Mouse (Mus musculus) hematopoietic stem cell, adult 5-6 weeks (primary cell): ENCODE data around the gene Tbx2. TPM values are rescaled to one million over a fixed set of nuclear protein-coding genes. Genes with fewer than 3 reads are reported as not detected.
A peak's percentile ranks its signal among the peaks of the same experiment; 100 is the strongest.

Experiments
- ATAC-seq, 2 experiments: fragments of 125-278 bp in 1 of 2; replicated peaks in 1 of 2; 2 replicates each; pipeline ENCODE4 v1.8.0; 2016 to 2017; ENCODE audit warnings: inconsistent platforms in 2 of 2, mild to moderate bottlenecking in 2 of 2, moderate number of reproducible peaks in 2 of 2, low read depth in 1 of 2, moderate TSS enrichment in 1 of 2; ENCODE audit not compliant: low FRiP score in 2 of 2, poor library complexity in 2 of 2, severe bottlenecking in 2 of 2, insufficient read depth in 1 of 2, low TSS enrichment in 1 of 2
- total RNA-seq: library from RNA; stranded (forward); fragments of 172-1452, 232-1000 nt; gene quantifications from 2 replicates; pipeline ENCODE4 v1.2.3, GENCODE M21; 2017

Gene Tbx2
- total RNA-seq, 1 experiment from 2014 or later: 0.15 TPM

- peak; percentile 66 to 75 for ATAC-seq
Observed at GRCm38 (mm10) chr11:85849037-85849436, 16.7 kb downstream of the Tbx2 start.

GRCm38 (mm10) chr11:85850233-85850632 is 17.9 kb downstream of the Tbx2 start, which contains the start of gene Gm11444:
Gm11444 (minus strand) TSS chr11:85850333.
- no peak for ATAC-seq

GRCm38 (mm10) chr11:85850758-85851157 is 18.4 kb downstream of the Tbx2 start:
- no peak for ATAC-seq

- no peak for ATAC-seq
Observed at GRCm38 (mm10) chr11:85857997-85858698, 25.8 kb downstream of the Tbx2 start.

- ATAC-seq: no peak
Observed at GRCm38 (mm10) chr11:85864363-85864762, 32.0 kb downstream of the Tbx2 start.

- no peak for ATAC-seq
Observed at GRCm38 (mm10) chr11:85876059-85876788, 43.9 kb downstream of the Tbx2 start.

GRCm38 (mm10) chr11:85884498-85884897 is 52.1 kb downstream of the Tbx2 start:
- no peak for ATAC-seq

- ATAC-seq: no peak
Observed at GRCm38 (mm10) chr11:85885665-85886428, 53.5 kb downstream of the Tbx2 start, which contains the start of gene Tbx4. Tbx4 (plus strand) TSS chr11:85886422.

GRCm38 (mm10) chr11:85886429-85886785 is 54.1 kb downstream of the Tbx2 start:
- ATAC-seq: no peak

GRCm38 (mm10) chr11:85887273-85887672 is 54.9 kb downstream of the Tbx2 start:
- no peak for ATAC-seq

GRCm38 (mm10) chr11:85887801-85888450 is 55.6 kb downstream of the Tbx2 start:
- no peak for ATAC-seq

- ATAC-seq: no peak
Observed at GRCm38 (mm10) chr11:85888451-85888961, 56.2 kb downstream of the Tbx2 start.

GRCm38 (mm10) chr11:85889056-85889729 is 56.8 kb downstream of the Tbx2 start:
- ATAC-seq: no peak

- no peak for ATAC-seq
Observed at GRCm38 (mm10) chr11:85889730-85890562, 57.6 kb downstream of the Tbx2 start.

- ATAC-seq: no peak
Observed at GRCm38 (mm10) chr11:85890563-85890845, 58.2 kb downstream of the Tbx2 start.

- no peak for ATAC-seq
Observed at GRCm38 (mm10) chr11:85891010-85891691, 58.8 kb downstream of the Tbx2 start.
